Mouse (Mus musculus) midbrain, embryonic 11.5 days (tissue): ENCODE results near the gene Jak3. TPM values are rescaled to one million over a fixed set of nuclear protein-coding genes. Genes with fewer than 3 reads are reported as not detected.

Source experiments
- ATAC-seq: fragments of 200-750 bp; cut with Nextera tagmentation; 2 replicates; pipeline ENCODE4 v1.8.0; 2017; ENCODE audit warnings: moderate TSS enrichment, moderate library complexity; ENCODE audit not compliant: low FRiP score
- DNase-seq: peaks from one replicate; pipeline ENCODE4 v3.0.0; 2015; ENCODE audit warnings: low spot score; ENCODE audit errors: missing footprints
- H3K27ac ChIP-seq: fragments of 300-500 bp; sonication (generic); 2 replicates; pipeline ENCODE4 v1.5.1; 2014; ENCODE audit warnings: low read depth, low read length
- H3K27me3 ChIP-seq: fragments of 300-500 bp; sonication (generic); 2 replicates; pipeline ENCODE4 v1.6.1; 2014; ENCODE audit warnings: mild to moderate bottlenecking, low read length, moderate library complexity, mixed read lengths; ENCODE audit not compliant: control insufficient read depth, insufficient read depth
- H3K36me3 ChIP-seq: fragments of 300-500 bp; sonication (generic); 2 replicates; pipeline ENCODE4 v1.6.1; 2014; ENCODE audit warnings: mild to moderate bottlenecking, low read length, moderate library complexity, mixed read lengths; ENCODE audit not compliant: control insufficient read depth, insufficient read depth
- H3K4me1 ChIP-seq: fragments of 300-500 bp; sonication (generic); 2 replicates; pipeline ENCODE4 v1.6.1; 2014; ENCODE audit warnings: low read length; ENCODE audit not compliant: control insufficient read depth, insufficient read depth
- H3K4me2 ChIP-seq: fragments of 300-500 bp; sonication (generic); 2 replicates; pipeline ENCODE4 v1.6.1; 2014; ENCODE audit warnings: mild to moderate bottlenecking, moderate library complexity
- H3K4me3 ChIP-seq: fragments of 300-500 bp; sonication (generic); 2 replicates; pipeline ENCODE4 v1.5.1; 2014; ENCODE audit warnings: low read depth, low read length
- H3K9ac ChIP-seq: fragments of 300-500 bp; sonication (generic); 2 replicates; pipeline ENCODE4 v1.6.1; 2014; ENCODE audit warnings: low read length
- H3K9me3 ChIP-seq: fragments of 300-500 bp; sonication (generic); 2 replicates; pipeline ENCODE4 v1.6.1; 2016; ENCODE audit warnings: low read length; ENCODE audit not compliant: control insufficient read depth
- WGBS: fragments of 180-500 bp; shearing (Covaris S2); extraction: QIAGEN DNeasy Blood & Tissue Kit; methylation state at CpG from one replicate; pipeline ENCODE4 v1.1.7; 2014; 5-methylcytosine and 5-hydroxymethylcytosine counted together
- polyA plus RNA-seq: library from polyadenylated mRNA; unstranded; fragments of >200 nt; fragmentation: Nextera tagmentation; extraction: Ambion mirVana; gene quantifications from 2 replicates; pipeline ENCODE4 v1.2.1, GENCODE M21; 2014

The Jak3 gene
- 1.3 and 1.7 TPM in 2 replicates for polyA plus RNA-seq

DNA sequence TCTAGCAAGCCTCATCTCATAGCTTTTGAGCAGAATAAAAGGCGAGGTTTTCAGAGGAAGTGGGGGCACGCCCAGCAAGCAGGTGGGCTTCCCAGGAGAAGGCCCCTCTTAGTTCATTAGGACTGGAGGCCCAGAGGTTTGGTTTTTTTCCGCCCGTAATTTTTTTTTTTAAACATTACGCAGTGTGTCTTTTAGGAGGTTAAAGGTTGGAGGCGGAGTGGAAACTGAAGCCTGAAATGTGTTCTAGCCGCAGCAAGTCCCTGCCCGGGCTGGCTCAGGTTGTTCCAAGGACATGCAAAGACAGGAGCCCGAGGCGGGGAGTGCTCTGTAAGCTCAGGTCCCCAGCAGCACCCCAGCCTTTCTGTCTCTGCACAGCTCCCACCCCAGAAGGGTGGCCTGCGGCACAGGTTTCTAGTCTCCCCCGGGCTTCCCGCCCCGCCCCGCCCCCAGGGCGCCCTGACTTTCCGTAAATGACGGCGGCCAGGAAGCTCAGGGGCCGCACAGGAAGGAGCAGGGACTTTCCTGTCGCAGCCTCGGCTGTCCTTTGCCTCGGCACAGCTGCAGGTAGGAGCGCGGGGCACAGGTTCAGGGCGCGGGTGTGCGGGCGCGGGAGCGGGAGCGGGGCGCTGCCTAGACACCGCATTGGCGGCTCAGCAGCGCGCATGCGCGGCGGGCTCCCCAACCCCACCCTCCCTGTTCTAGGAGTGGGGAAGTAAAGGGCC lies at the start of gene Jak3:
TSS of gene Jak3 (plus strand) at position 277 of the 722 bp plus-strand sequence.
- Histone ChIP-seq H3K27ac (no peak within 1 kb of the TSS), H3K4me2 (peak within 1 kb of the TSS; percentile 86), H3K9me3 (no peaks in the 10 kb centered on the region), H3K4me3 (peak within 1 kb of the TSS; percentile 61), H3K36me3 (no peaks in the 10 kb centered on the region), H3K27me3 (peaks cover 55% of the 10 kb centered on the region), H3K9ac (peak within 1 kb of the TSS; percentile 66), H3K4me1 (peaks cover 8% of the 10 kb centered on the region)
- 2% methylated on average over 40 of the region's 40 CpGs for WGBS
- ATAC-seq, result no peak; the same call in 1 of the 2 replicates
- DNase-seq, result peak; percentile 89

DNA sequence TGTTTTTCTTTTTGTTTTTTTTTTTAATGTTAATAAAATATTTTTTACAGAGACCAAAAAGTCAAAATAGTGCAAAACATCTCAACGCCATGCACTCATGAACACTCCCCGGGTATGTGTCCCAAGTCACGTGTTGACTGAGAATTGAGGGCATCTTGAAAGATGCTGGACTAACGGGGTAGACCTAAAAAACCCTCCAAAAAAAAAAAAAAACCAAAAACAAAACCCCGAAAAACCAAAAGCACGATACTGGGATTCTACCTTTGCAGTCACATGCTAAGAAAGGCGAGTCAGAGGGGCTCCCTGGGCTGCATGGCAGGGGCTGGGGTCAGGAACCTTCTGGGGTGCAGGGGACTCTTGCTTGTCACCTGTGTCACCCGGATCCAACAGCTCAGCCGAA lies 49.3 kb upstream of the Jak3 start:
- H3K9ac ChIP-seq, result no peak overlapping the region
- H3K36me3 ChIP-seq, result peaks cover 27% of the 10 kb centered on the region
- peaks cover 11% of the 10 kb centered on the region for H3K9me3 ChIP-seq
- no peak overlapping the region for H3K4me2 ChIP-seq
- H3K27me3 ChIP-seq, result peaks cover 19% of the 10 kb centered on the region
- ATAC-seq (no peak), DNase-seq (no peak)
- H3K27ac ChIP-seq, result no peak overlapping the region
- no peak overlapping the region for H3K4me3 ChIP-seq
- H3K4me1 ChIP-seq, result peaks cover 11% of the 10 kb centered on the region
- WGBS, result 87% methylated on average over 9 of the region's 9 CpGs

DNA sequence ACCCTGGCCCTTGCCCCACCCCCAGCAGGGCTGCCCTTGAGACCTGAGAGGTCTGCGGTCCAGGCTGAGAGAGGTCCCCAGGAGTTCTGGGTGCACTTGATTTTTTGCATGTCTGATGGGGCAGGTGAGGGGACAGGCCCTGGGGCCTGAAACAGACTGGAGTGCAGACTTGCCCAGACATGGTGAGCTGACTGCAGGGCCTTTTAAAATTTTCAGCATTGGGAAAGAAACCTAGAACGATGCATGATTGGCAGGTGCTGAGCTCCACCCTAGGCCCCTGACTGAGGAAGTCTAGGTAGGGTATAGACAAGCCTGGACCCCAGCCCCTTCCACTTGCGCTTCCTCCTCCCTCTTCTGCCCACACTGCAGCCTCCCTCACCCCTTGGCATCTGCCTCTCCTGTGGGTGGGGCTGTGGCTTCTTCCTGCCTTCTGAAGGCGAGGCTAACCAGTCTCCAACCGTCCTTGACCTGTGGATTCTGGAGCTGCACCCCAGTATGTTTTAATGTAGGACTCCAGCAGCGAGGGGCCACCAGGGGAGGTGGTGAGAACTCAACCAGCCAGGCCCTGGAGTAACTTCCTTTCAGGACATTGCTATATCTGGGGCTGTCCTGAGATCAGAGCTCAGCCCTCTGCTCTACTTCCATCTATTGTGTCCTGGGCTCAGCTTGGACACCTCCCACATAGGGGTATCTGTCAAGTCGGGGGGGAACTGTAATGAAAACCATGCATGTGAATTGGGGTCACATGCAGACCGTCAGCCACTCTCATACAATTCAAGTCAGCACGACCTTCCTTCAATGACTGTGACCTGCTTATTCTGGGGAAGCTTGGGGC lies 48.6 kb upstream of the Jak3 start:
- peaks cover 8% of the 10 kb centered on the region for H3K9me3 ChIP-seq
- no peak overlapping the region for H3K4me2 ChIP-seq
- DNase-seq (no peak), ATAC-seq (no peak)
- peaks cover 19% of the 10 kb centered on the region for H3K36me3 ChIP-seq
- H3K27ac ChIP-seq, result no peak overlapping the region
- H3K27me3 ChIP-seq, result peaks cover 19% of the 10 kb centered on the region
- H3K4me3 ChIP-seq, result no peak overlapping the region
- no peak overlapping the region for H3K9ac ChIP-seq
- peaks cover 11% of the 10 kb centered on the region for H3K4me1 ChIP-seq
- 60% methylated on average over 9 of the region's 9 CpGs for WGBS

DNA sequence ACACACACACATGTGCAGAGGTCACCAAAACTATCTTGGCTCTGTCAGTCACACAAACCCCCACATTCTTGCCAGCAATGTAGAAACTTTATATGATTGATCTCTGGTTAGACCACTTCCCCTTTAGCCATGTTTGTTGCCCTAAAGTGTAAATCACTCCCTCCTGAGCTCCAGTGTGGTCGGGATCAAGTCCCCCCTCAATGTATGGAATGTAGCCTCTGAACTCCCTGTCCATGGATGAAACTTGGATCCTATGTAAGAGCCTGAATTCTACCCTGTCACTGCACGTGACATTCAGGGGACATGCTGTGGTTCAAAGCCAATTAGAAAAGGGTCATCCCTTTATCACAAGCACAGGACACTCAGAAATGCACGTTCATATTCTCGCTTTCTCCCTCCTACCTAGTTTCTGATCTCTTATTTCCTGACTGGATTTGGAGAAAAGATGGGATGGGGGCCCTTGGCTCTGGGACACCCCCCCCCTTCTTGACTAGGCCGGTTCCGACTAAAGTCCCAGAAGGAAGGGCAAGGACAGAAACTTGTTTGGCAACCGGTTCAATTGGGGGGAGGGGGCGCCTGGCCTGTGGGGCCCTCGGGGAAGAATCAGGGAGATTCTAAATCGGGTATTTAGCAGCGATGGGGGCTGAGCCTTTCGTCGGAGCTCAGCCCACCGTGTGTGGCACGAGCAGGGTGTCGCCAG lies 47.5 kb upstream of the Jak3 start:
- Histone ChIP-seq H3K36me3 (peaks cover 9% of the 10 kb centered on the region), H3K27ac (no peak overlapping the region), H3K9me3 (peaks cover 6% of the 10 kb centered on the region; the same call in 1 of the 2 replicates), H3K4me2 (peak overlapping the region; percentile 91), H3K4me3 (peak overlapping the region; percentile 43), H3K4me1 (peaks cover 11% of the 10 kb centered on the region), H3K27me3 (peaks cover 25% of the 10 kb centered on the region), H3K9ac (peak overlapping the region; percentile 74)
- DNase-seq (peak; percentile 84), ATAC-seq (no peak)
- 8% methylated on average over 16 of the region's 16 CpGs for WGBS

DNA sequence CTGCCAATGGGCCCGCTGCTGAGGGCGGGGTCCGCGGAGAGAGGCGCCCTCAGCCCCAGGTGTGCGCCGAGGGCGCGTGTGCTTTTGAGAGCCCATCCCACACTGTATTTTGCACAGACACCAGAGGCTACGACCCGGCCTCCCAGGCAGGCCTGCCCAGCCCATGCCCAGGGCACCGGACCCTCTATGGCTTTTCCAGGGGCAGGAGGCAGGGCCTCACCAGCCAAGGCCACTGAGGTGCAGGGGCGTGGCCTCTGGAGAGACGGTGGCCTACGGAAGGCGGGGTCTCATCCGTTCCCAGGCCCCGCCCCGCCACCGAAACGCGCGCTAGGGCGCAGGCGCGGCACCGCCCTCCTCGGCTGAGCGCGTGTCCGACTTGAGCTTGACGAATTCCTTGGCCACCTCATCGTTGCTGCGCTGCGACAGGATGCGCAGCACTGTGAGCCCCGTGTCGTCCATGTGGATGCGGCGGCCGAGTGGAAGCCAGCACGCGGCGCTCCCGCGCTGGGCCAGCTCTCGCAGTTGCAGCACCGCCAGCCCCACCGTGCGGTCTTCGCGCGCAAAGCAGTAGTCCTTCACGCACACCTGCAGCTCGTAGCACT lies 46.9 kb upstream of the Jak3 start:
- Histone ChIP-seq H3K36me3 (peaks cover 4% of the 10 kb centered on the region), H3K4me3 (peak overlapping the region; percentile 43), H3K4me1 (peaks cover 11% of the 10 kb centered on the region), H3K4me2 (peak overlapping the region; percentile 91), H3K27me3 (peaks cover 31% of the 10 kb centered on the region), H3K9ac (peak overlapping the region; percentile 74), H3K27ac (no peak overlapping the region), H3K9me3 (peaks cover 6% of the 10 kb centered on the region; the same call in 1 of the 2 replicates)
- DNase-seq, result peak; percentile 99
- ATAC-seq, result peak; percentile 91
- under 1% methylated on average over 55 of the region's 55 CpGs for WGBS

DNA sequence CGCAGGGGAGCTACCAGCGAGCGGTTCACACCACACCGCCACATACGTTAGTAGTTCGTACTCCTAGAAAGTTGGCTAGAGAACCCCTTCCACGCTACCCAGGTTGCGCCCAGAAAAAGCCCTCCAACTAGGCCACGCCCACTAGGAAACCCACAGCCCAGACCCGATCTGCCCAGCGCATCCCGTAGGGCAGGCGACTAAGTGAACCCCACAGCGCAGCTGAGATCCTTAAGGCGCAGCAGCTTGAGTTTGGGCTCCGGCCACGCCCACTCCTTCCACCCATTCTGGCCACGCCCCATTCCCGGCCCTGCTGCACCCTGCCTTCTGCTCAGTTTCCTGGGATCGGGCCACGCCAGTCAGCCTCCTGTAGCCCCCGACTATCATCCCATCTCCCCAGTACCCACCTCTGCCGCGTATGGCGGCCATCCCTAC lies 46.3 kb upstream of the Jak3 start:
- H3K4me3 ChIP-seq, result peak overlapping the region; percentile 43
- whole genome bisulfite sequencing, result 4% methylated on average over 25 of the region's 25 CpGs
- peak; percentile 45 for ATAC-seq
- peak overlapping the region; percentile 47 for H3K9ac ChIP-seq
- peaks cover 32% of the 10 kb centered on the region for H3K27me3 ChIP-seq
- peak overlapping the region; percentile 91 for H3K4me2 ChIP-seq
- H3K4me1 ChIP-seq, result peaks cover 11% of the 10 kb centered on the region
- H3K36me3 ChIP-seq, result no peaks in the 10 kb centered on the region; the same call in 1 of the 2 replicates
- no peak overlapping the region for H3K27ac ChIP-seq
- no peak for DNase-seq
- peaks cover 6% of the 10 kb centered on the region; the same call in 1 of the 2 replicates for H3K9me3 ChIP-seq

DNA sequence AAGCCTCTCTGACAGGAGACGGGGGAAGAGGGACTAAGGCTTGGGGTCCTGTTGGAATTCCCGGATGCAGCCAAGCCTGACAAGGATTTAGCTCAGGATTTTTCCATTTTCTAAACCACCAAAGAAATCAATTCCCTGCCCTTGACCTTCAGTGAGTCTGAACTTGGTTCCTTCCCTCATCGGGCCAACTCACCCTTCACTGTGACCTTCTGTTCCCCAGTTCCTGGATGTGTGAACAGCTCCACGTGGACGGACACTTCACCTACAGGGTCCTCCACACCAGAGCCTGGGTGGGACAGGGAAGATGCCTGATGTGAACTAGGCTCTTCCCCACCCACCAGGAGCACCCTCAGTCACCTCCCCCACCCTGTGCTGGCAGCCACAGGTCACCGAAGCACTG lies 45.3 kb upstream of the Jak3 start:
- Histone ChIP-seq H3K27me3 (peaks cover 36% of the 10 kb centered on the region), H3K4me3 (no peak overlapping the region), H3K9me3 (peaks cover 6% of the 10 kb centered on the region; the same call in 1 of the 2 replicates), H3K4me2 (no peak overlapping the region), H3K4me1 (peaks cover 11% of the 10 kb centered on the region), H3K27ac (no peak overlapping the region), H3K9ac (no peak overlapping the region), H3K36me3 (no peaks in the 10 kb centered on the region)
- 92% methylated on average over 6 of the region's 6 CpGs for WGBS
- no peak for DNase-seq
- ATAC-seq, result no peak

DNA sequence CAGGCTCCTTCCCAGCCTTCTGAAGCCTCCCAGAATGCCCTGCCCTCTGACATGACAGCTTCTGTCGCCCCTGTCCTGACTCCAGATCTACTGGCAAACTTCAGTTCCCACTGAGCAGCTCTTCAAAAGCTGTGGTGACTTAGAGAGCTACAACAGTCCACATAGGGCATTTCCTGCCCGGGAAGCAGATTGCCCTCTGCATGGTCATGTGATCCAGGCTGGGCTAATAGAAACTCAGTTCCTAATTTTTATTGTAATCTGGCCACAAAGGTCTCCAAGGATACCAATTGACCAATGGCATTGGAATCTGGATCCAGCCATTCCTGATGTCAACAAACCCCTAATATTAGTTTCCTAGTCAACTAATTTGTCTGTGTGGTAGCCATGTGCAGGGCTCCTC lies 44.2 kb upstream of the Jak3 start:
- Histone ChIP-seq H3K27ac (no peak overlapping the region), H3K27me3 (peaks cover 36% of the 10 kb centered on the region), H3K9ac (no peak overlapping the region), H3K36me3 (no peaks in the 10 kb centered on the region), H3K4me1 (peaks cover 11% of the 10 kb centered on the region), H3K4me2 (no peak overlapping the region), H3K9me3 (peaks cover 6% of the 10 kb centered on the region; the same call in 1 of the 2 replicates), H3K4me3 (no peak overlapping the region)
- WGBS, result 63% methylated on average over 2 of the region's 2 CpGs
- no peak for DNase-seq
- ATAC-seq, result no peak
